Mouse (Mus musculus): ENCODE measurements around the gene Ptpn6. TPM values are rescaled to one million over a fixed set of nuclear protein-coding genes. Genes with fewer than 3 reads are reported as not detected.

Ptpn6 gene
- total RNA-seq (2021), result 1 to 10 TPM; 3.6 to 4.0 TPM
- long read RNA-seq, experiment 1, transcript Ptpn6-202 (16 exons, 2,219 nt), result major isoform, 5 of 10 reads
- long read RNA-seq, experiment 1, partial matches to known transcripts, result 4 of 10 reads
- long read RNA-seq, experiment 1, other reads (novel, unspliced or antisense), result 1 of 10 reads
- long read RNA-seq, experiment 2, transcript Ptpn6-202 (16 exons, 2,219 nt), result major isoform, 8 of 9 reads
- long read RNA-seq, experiment 2, partial matches to known transcripts, result 1 of 9 reads
- long read RNA-seq, experiment 2, other reads (novel, unspliced or antisense), result 0 of 9 reads

DNA sequence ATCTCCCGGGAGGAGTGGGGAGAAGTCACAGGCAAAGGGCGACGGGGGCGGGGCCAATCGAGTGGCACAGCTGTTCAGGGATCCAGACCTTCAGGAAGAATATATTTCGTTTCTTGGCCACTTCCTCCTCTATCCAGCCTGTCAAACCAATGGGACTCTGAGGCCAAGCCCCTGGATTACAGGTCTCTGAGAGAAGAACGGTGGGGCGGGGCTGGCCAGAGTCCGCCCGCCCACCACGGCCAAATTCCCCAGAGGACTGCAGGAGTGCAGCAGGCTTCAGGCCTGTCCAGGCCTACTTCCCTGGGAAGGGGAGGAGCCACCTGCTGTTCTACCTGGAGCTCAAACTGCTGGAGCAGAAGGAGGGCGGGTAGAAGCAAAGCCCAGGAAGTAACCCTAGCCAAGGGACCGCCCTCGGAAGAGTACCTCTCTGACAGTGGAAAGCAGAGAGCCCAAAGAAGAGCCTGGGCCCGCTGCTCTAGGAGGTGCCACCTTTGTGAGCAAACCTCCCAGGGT lies at the start of gene Ptpn6:
TSS of gene Ptpn6 (minus strand) at position 204 of the 513 bp plus-strand sequence.
- intact Hi-C loops (cut with DNase I), result no loop called here
- no peak for DNase-seq (ENCODE audit: low spot score in 2 of 2)

DNA sequence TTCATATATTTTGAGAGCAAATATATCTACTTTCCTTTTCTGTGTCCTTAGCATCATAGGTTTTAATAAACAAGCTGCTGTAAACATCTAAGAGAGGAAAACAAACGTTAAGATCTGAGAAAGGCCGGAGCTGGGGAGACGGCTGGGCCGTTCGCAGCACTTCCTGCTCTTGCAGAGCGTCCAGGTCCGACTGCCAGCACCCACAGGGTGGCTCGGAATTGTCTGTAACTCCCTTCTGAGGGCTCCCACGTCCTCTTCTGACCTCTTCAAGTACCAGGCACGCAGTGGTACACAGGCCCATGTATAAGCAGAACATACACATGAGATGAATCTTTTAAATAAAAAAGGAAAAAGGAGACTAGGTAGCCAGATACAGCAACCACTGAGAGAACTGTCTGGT lies 49.2 kb upstream of the Ptpn6 start:
- DNase-seq (ENCODE audit: low spot score in 2 of 2), result no peak
- intact Hi-C loops (cut with DNase I), result no loop called here

DNA sequence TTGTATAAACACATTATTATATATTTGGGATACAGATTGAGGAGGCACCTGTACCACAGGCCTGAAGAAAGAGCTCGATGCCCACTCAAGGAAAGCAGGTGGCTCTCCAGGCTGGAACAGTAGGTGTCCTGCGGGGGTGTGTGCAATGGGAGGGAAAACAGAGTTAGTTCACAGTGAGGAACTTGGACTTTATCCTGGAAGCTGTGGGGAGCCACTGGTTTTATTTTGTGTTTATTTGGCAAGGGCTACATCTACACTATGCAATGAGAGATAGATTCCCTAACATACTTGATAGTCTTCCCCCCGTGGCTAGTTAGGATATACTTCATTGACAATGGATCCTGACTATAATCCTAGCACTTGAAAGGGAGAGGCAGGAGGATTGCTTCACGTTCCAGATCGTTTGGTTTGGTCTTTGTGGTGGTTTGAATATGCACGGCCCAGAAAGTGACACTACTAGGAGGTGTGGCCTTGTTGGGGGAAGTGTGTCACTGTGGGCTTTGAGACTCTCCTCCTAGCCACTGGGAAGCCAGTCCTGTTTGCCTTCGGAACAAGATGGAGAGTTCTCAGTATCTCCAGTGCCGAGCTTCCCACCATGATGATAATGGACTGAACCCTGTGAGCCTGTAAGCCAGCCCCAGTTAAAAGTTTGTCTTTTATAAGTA lies 48.4 kb upstream of the Ptpn6 start:
- intact Hi-C loops (cut with DNase I), result no loop called here
- DNase-seq (ENCODE audit: low spot score in 2 of 2), result no peak

DNA sequence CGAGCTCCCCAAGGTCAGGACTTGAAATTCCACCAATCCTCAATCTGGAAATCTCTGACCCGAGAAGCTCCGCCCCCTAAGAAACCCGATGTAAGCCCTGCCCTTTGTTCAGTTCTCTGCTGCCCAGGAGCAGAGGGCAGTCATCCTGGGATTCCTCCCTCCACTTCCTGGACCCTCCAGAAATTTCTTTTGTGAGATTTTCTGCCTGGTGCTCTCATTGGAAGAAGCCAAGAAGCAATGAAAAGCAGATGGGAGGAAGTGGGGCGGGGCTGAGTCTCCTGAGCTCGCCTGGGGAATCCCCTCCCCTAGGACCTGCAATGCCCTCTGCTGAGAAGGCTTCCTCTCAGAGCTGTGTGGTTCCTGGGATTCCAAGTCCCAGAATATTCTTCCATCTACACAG lies 43.9 kb upstream of the Ptpn6 start:
- intact Hi-C loops (cut with DNase I), result no loop called here
- no peak for DNase-seq (ENCODE audit: low spot score in 2 of 2)

DNA sequence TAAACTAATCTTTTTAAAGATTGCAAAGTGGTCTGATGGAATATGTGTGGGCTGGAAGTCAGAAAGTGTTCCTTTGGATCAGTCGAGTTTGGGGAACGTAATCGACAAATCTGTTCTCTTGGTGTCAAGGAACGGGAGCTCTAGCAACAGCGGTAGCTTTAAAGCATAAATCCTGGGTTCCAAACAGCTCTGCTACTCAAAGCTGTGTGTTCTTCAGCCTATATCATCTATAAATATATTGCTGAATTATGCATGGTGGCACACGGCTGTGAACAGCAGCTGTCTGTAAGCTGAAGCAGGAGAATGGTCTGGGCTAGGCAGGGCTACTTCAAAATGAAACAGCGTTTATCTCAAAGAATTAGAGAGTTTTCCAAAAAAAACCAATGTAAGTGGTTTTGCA lies 42.4 kb upstream of the Ptpn6 start:
- intact Hi-C loops (cut with DNase I), result no loop called here
- no peak for DNase-seq (ENCODE audit: low spot score in 2 of 2)

DNA sequence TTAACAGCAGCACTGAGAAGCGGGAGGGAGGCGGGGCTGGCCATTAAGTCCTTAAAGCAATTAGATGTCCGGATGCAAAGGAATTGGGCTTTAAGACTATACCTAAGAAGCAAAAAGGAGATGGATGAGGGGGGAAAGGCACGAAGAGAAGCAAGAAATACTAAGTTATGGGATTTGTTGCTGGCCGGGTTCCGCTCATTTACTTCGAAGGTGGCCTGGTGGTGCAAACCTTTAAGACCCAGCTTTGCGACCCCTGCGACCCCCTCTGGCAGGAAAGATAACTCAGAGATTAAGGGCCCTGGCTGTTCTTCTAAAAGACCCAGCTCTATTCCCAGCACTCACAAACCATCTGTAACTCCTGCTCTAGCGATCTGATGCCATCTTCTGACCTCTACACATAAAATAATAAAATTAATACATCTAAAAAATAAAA lies 41.5 kb upstream of the Ptpn6 start:
- DNase-seq (ENCODE audit: low spot score in 2 of 2), result no peak
- intact Hi-C loops (cut with DNase I), result no loop called here

DNA sequence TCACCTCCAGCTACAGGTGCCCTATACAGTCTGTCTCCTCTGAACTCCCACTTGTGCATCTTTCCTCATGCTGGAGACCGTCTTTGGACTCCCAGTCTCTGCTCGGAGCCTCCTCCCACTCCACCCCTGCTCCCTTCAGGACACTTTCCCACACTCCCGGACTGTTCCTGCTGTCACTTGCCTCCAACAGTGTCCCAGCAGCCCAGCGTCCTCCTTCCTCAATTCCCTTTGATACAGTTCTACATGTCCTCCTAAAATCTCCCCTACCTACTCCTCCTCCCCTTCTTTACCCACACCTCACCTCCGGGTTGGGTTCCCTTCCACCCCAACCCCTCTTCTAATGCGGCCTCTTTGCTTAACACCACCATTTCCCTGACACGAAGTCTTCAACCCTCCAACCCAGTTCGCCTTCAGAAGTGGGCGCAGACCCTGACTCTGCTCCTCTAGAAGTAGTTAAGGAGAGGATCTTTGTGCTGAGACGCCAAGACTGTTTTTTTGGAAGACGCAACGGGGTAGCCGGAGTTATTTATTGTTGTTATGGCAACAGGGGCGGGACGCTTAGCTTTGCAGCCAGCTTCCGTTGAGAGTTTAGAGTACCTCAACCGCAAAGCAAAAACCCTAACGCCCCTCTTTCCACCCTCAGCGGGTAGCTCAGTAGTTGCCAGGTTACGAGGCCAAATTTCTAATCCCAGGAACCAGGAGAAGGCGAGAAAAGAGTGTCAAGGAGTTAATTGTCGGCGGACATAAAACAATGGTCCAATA lies 40.9 kb upstream of the Ptpn6 start, which contains the start of gene Lrrc23:
TSS of gene Lrrc23 (minus strand) at position 506 of the 762 bp plus-strand sequence.
- intact Hi-C loops (cut with DNase I), result no loop called here
- DNase-seq (ENCODE audit: low spot score in 2 of 2), result peak in 1 of 2 experiments; percentile 63

DNA sequence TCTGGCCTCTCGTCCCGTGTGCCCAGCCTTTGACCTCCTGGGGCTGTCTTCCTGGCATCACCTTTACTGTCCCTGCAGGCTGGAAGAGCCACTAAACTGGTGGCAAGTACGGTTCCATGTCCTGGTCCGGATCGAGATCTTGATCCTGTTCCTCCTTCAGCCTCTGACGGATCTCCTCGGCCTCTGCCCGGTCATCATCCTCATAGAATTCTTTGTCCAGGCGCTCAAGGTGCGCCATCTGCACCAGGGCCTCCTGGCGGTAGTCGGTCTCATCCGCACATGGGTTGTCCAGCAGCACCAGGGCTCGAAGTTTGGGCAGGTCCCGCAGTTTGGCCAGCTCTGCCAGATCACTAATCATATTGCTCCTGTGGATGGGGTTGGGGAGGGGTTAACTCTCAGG lies 32.0 kb upstream of the Ptpn6 start:
- no peak for DNase-seq (ENCODE audit: low spot score in 2 of 2)
- intact Hi-C loops (cut with DNase I), result no loop called here

DNA sequence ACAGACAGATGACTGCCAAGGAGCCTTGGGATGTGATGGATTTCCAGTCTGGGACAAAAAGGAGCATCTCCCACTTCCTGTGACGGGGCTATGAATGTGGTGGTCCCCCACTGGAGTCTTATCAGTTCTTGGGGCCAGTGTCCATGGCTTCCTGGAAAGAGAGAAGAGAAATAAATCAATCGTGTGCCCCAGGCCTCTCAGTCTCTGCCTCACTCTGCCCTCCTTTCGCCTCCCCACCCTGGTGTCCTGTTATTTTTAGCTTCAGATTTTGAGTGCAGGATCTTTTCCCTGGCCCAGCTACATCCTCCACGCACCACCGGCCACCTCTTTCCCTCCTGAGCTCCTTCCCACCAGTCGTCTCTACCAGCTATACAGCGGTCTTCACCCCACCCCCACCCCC lies 31.5 kb upstream of the Ptpn6 start:
- no peak for DNase-seq (ENCODE audit: low spot score in 2 of 2)
- intact Hi-C loops (cut with DNase I), result no loop called here

DNA sequence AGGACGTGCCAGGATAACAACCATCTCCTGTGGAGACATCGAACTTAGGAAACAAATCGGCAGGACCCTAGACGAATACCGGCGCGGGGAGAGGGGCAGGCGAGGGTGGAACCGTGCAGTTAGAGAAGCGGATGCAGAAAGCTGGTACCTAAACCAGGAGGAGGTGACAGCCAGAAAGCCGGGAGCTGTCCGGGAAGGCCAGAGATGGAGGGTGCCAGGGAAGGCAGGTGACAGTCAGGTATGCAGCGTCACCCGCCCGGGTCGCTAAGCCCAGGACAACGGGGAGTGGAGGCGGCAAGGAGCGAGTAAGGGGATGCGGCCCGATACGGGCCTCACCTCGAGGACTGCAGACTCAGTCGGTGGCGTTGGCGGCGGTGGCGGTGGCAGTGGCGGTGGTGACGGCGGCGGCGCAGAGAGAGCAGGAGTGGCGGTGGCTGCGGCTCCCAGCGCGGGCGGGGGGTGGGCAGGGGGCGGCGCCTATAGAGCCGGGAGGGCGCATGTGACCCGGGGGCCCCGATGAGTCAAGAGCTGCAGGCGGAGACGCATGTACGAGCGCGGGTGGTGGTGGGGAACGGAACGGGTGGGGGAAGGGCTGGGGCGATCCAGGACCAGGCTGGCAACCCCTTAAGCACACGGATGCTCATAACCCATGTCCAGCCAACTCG lies 30.7 kb upstream of the Ptpn6 start, which contains the start of gene Eno2:
TSS of gene Eno2 (minus strand) at position 573 of the 665 bp plus-strand sequence.
- intact Hi-C loops (cut with DNase I), result loop anchor here (2.0 kb wide), 2 partner anchors 36 to 44 kb away; no protein-coding TSS in a partner anchor
- peak; percentile 80 to 81 for DNase-seq (ENCODE audit: low spot score in 2 of 2)

DNA sequence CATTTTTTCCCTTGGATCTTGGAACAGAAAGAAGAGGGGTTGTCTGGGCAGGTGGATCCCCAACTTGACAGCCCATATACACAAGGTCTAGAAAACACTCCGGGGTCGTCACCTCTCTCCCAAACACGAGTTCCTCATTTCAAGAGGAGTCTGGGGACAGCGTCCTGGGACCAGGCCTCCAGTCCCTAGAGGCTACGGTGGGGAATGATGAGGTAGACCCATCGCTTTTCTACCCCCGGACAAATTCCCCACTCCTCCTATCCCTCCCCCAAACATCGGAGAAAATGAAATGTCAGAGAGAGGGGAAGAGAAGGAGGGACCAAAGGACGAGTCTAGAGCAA lies 30.2 kb upstream of the Ptpn6 start:
- intact Hi-C loops (cut with DNase I), result loop anchor here (2.0 kb wide), 2 partner anchors 36 to 44 kb away; no protein-coding TSS in a partner anchor
- DNase-seq (ENCODE audit: low spot score in 2 of 2), result no peak

DNA sequence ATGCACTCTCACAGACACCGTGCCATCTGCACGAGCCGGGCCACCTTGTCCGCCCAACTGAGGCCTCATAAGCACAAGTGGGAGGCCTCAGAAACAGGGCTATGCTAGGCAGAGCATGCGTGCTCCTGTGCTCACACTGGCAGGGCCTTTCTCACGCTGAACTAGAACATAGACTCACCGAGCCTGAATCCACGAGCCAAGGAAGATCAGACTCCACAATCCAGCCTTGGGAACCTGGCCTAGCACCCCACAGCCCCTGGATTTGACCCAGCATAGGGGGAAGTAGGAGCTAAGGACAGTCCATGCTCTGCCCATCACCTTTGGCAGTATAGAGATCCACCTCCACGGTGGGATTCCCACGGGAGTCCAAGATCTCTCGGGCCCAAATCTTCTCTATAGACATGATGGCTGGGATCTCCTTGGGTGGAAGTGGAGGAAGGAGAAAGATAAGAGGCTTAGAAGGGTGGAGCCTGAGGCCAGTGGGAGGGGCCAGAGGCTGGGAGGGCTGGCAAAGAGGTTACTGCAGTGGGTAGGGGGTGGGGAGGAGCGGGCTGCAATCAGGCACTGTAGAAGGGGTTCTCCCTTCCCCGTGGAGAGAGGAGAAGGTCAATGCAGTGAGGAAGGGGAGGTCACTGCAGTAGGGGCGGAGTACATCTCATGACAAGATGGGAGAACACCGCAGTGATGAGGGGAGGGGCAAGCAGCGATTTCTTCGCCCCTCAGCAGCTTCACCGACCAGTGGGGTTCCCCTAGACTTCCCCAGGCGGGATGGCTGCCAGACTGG lies 29.6 kb upstream of the Ptpn6 start:
- DNase-seq (ENCODE audit: low spot score in 2 of 2), result peak in 1 of 2 experiments; percentile 62
- intact Hi-C loops (cut with DNase I), result loop anchor here (2.0 kb wide), 2 partner anchors 37 to 45 kb away; no protein-coding TSS in a partner anchor

DNA sequence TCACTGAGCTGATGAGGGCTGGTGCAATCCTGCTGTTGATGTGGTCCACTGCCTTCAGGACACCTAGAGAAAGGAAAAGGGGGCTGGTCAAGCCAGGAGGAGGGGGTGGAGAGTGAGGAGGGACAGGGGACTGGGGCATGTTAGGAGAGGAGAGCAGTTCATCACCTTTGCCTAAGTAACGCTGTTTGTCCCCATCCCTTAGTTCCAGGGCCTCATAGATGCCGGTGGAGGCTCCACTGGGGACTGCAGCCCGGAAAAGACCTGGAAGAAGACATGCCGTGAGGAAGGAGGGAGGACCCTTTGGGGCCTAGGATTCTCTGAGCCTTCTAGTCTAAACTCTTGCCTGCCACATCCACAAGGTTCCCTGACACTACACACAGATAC lies 29.0 kb upstream of the Ptpn6 start:
- intact Hi-C loops (cut with DNase I), result no loop called here

DNA sequence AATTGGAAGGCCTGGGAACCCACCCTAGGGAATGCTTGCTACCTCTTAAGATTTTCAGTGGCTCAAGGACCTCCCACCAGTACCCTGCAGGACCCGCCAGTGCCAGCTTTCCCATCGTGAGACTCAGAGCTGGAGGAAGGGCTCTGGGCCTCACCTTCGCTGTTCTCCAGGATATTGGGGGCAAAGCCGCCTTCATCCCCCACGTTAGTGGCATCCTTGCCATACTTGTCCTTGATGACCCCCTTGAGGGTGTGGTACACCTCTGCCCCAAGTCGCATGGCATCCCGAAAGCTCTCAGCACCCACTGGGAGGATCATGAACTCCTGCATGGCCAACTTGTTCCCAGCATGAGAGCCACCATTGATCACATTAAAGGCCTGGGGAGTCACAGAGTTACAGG lies 27.4 kb upstream of the Ptpn6 start:
- intact Hi-C loops (cut with DNase I), result no loop called here
- DNase-seq (ENCODE audit: low spot score in 2 of 2), result no peak

More for the DNA sequence above, 29.0 kb upstream of the Ptpn6 start:
- DNase-seq (ENCODE audit: low spot score in 2 of 2), result no peak

DNA sequence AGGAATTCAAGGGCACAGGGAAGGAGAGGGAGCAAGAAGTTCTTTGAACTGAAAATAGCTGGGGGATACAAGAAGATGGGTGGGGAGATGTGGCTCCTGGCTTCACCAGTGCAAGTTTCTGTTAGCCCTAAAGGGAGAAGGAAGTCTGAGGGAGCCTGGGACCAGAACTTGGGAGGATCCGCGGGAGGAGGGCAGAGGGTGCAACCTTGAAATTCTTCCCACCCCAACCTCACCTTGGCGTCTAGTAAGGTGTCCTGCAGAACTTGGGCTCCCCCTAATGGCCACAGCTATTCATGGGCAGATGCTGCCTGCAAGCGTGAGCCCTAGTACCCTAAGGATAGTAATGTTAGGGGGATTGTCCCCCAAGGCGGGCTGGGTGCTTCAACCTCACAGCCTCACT lies 20.7 kb upstream of the Ptpn6 start:
- intact Hi-C loops (cut with DNase I), result no loop called here
- peak; percentile 83 to 85 for DNase-seq (ENCODE audit: low spot score in 2 of 2)

DNA sequence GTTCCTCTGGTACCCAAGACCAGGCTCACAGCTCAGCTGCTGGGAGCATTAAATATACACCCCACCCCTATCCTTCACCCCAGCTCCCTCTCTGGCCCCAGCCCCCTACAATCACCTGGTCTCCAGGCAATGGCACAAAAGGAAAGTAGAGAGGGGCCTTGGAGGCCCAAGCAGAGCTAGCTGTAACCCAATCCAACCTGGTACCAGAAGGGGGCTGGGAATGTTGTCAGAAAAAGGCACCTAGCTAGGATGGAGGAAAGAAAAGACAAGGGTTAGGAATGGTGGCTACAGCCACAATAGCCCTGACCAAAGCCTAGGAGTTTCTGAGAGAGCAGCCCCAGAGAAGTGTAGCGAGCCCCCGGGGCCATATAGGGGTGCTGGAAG lies 20.3 kb upstream of the Ptpn6 start:
- no peak for DNase-seq (ENCODE audit: low spot score in 2 of 2)
- intact Hi-C loops (cut with DNase I), result no loop called here

DNA sequence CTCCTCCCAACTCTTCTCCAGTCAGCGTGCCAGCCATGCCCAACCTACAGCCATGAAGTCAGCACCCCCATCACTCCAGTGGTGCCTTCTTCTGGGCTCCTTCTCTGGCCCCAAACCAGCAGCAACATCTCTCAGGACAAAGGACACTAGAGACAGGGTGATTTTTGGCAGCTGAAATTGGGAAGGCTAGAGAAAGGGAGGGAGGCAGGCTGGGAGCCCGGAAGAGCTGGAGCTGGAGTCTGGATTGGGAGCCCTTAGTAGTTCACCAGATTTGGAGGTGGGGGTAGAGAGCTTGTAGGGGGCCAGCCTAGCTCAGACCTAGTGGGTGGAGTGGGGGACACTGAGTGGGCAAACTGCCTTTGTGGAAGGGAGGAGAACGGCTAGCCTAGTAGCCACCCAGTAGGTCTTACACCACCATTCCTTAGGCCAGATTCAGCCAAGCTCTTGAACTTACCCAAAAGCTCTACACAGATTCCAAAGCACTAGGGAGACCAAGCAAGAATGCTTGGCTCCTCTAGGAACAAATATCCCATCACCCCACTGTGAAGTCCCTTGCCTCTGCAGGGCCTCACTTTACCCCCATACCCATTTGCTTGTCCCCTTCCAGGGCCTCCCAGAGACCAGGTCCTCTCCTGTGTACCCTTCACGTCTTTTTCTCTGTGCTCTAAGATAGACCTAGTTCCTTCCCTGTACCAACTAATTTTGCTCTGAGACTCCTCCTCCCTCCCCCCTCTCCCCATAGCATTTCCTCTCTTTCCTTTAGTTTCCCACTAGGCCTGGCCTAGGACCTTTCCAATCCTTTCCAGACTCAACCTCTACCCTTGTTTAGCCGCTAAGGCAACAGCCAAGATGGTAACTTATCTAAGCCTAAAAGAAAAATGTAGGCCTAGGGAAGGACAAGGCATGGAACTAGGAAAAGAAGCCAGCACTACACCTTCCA lies 19.7 kb upstream of the Ptpn6 start:
- peak; percentile 61 to 68 for DNase-seq (ENCODE audit: low spot score in 2 of 2)
- intact Hi-C loops (cut with DNase I), result no loop called here

All from left cerebral cortex, postnatal 14 days (tissue).